Mouse (Mus musculus): ENCODE measurements around the gene Ppox. TPM values are rescaled to one million over a fixed set of nuclear protein-coding genes. Genes with fewer than 3 reads are reported as not detected.

The Ppox gene
- polyA plus RNA-seq, 1 experiment: 12.3 TPM

- Histone ChIP-seq H3K4me1 (ENCODE audit: control insufficient read depth, insufficient read depth, insufficient read length, low read length) (0 out of 2 replicates have a peak, but pooled peaks cover 5% of the 10 kb centered on the region), H3K4me3 (ENCODE audit: insufficient read depth, low read depth, low read length) (peak within 1 kb of the TSS; percentile 93), H3K27ac (replicated peaks; ENCODE audit: low read depth, low read length) (peak within 1 kb of the TSS; percentile 98)
Observed at GRCm38 (mm10) chr1:171294298-171295062, 13.5 kb upstream of the Ppox start, which contains the start of gene Ufc1. Gene Ufc1 (minus strand): TSS chr1:171295024.

GRCm38 (mm10) chr1:171293906-171294297, 12.9 kb upstream of the Ppox start:
- H3K4me1 ChIP-seq (ENCODE audit: control insufficient read depth, insufficient read depth, insufficient read length, low read length): 0 out of 2 replicates have a peak, but pooled peaks cover 5% of the 10 kb centered on the region
- H3K4me3 ChIP-seq (ENCODE audit: insufficient read depth, low read depth, low read length): peak overlapping the region; percentile 93
- H3K27ac ChIP-seq (replicated peaks; ENCODE audit: low read depth, low read length): peak overlapping the region; percentile 98; the same call in 1 of the 2 replicates

GRCm38 (mm10) chr1:171293351-171293750, 12.4 kb upstream of the Ppox start:
- Histone ChIP-seq H3K4me1 (ENCODE audit: control insufficient read depth, insufficient read depth, insufficient read length, low read length) (0 out of 2 replicates have a peak, but pooled peaks cover 5% of the 10 kb centered on the region), H3K27ac (replicated peaks; ENCODE audit: low read depth, low read length) (no peak overlapping the region), H3K4me3 (ENCODE audit: insufficient read depth, low read depth, low read length) (no peak overlapping the region)

- no peak overlapping the region for H3K4me3 ChIP-seq (ENCODE audit: insufficient read depth, low read depth, low read length)
- H3K27ac ChIP-seq (replicated peaks; ENCODE audit: low read depth, low read length): no peak overlapping the region
- peaks cover 2% of the 10 kb centered on the region; the same call in 1 of the 2 replicates for H3K4me1 ChIP-seq (ENCODE audit: control insufficient read depth, insufficient read depth, insufficient read length, low read length)
Observed at GRCm38 (mm10) chr1:171288328-171288727, 7.3 kb upstream of the Ppox start.

- Histone ChIP-seq H3K27ac (replicated peaks; ENCODE audit: low read depth, low read length) (peak within 1 kb of the TSS; percentile 76), H3K4me3 (ENCODE audit: insufficient read depth, low read depth, low read length) (peak within 1 kb of the TSS; percentile 85), H3K4me1 (ENCODE audit: control insufficient read depth, insufficient read depth, insufficient read length, low read length) (peaks cover under 1% of the 10 kb centered on the region; the same call in 1 of the 2 replicates)
Observed at GRCm38 (mm10) chr1:171287136-171288081, 6.4 kb upstream of the Ppox start, which contains the start of gene Usp21. Gene Usp21 (minus strand): TSS chr1:171287991.

GRCm38 (mm10) chr1:171286517-171286916, 5.5 kb upstream of the Ppox start:
- Histone ChIP-seq H3K4me1 (ENCODE audit: control insufficient read depth, insufficient read depth, insufficient read length, low read length) (no peaks in the 10 kb centered on the region; the same call in 1 of the 2 replicates), H3K4me3 (ENCODE audit: insufficient read depth, low read depth, low read length) (no peak overlapping the region; the same call in 1 of the 2 replicates)

GRCm38 (mm10) chr1:171285096-171285892, 4.3 kb upstream of the Ppox start:
- H3K27ac ChIP-seq (replicated peaks; ENCODE audit: low read depth, low read length): peak overlapping the region; percentile 16; the same call in 1 of the 2 replicates
- peak overlapping the region; percentile 19; the same call in 1 of the 2 replicates for H3K4me3 ChIP-seq (ENCODE audit: insufficient read depth, low read depth, low read length)
- H3K4me1 ChIP-seq (ENCODE audit: control insufficient read depth, insufficient read depth, insufficient read length, low read length): peaks cover 1% of the 10 kb centered on the region

More at GRCm38 (mm10) chr1:171286517-171286916, 5.5 kb upstream of the Ppox start:
- H3K27ac ChIP-seq (replicated peaks; ENCODE audit: low read depth, low read length): no peak overlapping the region

GRCm38 (mm10) chr1:171284491-171284890, 3.5 kb upstream of the Ppox start:
- H3K4me1 ChIP-seq (ENCODE audit: control insufficient read depth, insufficient read depth, insufficient read length, low read length): peaks cover 5% of the 10 kb centered on the region
- H3K4me3 ChIP-seq (ENCODE audit: insufficient read depth, low read depth, low read length): no peak overlapping the region
- H3K27ac ChIP-seq (replicated peaks; ENCODE audit: low read depth, low read length): no peak overlapping the region

- H3K27ac ChIP-seq (replicated peaks; ENCODE audit: low read depth, low read length): no peak overlapping the region
- H3K4me1 ChIP-seq (ENCODE audit: control insufficient read depth, insufficient read depth, insufficient read length, low read length): peaks cover 5% of the 10 kb centered on the region
- H3K4me3 ChIP-seq (ENCODE audit: insufficient read depth, low read depth, low read length): no peak overlapping the region
Observed at GRCm38 (mm10) chr1:171283188-171284160, 2.5 kb upstream of the Ppox start.

DNA sequence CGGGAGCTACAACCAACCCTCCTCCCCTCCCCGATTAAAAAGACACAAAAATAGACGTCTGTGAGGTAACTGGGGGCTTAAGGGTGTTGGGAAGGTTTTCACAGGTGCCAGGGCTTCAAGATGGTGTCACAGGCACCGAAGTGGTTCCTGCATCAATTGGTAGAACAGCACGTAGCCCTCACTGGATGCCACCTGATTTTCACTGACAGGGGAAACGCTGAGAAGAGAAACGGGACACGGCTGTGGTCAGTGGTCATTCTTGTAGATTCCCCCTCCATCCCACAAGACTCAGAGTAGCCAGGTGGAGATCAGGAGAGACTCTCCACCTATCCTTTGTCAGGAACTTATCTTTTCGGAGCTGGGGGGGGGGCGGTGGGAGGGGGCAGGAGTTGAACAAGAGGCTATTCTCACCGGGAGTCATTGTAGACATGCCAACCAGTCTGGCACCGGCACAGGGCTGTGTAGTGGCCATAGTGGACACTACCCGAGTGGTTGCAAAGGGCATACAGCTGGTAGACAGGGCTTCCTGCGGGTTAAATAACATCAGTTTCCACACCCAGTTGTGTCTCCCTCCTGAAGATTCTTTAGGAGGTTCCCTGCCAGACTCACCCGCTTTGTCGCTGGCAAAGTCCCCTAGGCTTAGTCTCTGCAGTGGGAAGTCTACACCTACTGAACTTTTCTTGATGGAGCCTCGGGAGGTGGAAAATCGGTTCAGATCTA, 1.3 kb upstream of the Ppox start:
- Histone ChIP-seq H3K4me3 (ENCODE audit: insufficient read depth, low read depth, low read length) (no peak overlapping the region), H3K27ac (replicated peaks; ENCODE audit: low read depth, low read length) (no peak overlapping the region), H3K4me1 (ENCODE audit: control insufficient read depth, insufficient read depth, insufficient read length, low read length) (peaks cover 5% of the 10 kb centered on the region)

GRCm38 (mm10) chr1:171281528-171281923, 540 bp upstream of the Ppox start:
- peak overlapping the region; percentile 69 for H3K27ac ChIP-seq (replicated peaks; ENCODE audit: low read depth, low read length)
- H3K4me1 ChIP-seq (ENCODE audit: control insufficient read depth, insufficient read depth, insufficient read length, low read length): peaks cover 5% of the 10 kb centered on the region
- peak overlapping the region; percentile 74 for H3K4me3 ChIP-seq (ENCODE audit: insufficient read depth, low read depth, low read length)

- Histone ChIP-seq H3K4me1 (ENCODE audit: control insufficient read depth, insufficient read depth, insufficient read length, low read length) (peaks cover 5% of the 10 kb centered on the region), H3K27ac (replicated peaks; ENCODE audit: low read depth, low read length) (0 out of 2 replicates have a peak overlapping the region, but pooled peaks have one; percentile 13), H3K4me3 (ENCODE audit: insufficient read depth, low read depth, low read length) (peak overlapping the region; percentile 83)
Observed at GRCm38 (mm10) chr1:171280250-171280915, 603 bp downstream of the Ppox start.
